Mouse (Mus musculus): ENCODE measurements around the gene Ptprn2. TPM values are rescaled to one million over a fixed set of nuclear protein-coding genes. Genes with fewer than 3 reads are reported as not detected.

Ptprn2 gene
- polyA plus RNA-seq, 1 experiment: not detected

DNA sequence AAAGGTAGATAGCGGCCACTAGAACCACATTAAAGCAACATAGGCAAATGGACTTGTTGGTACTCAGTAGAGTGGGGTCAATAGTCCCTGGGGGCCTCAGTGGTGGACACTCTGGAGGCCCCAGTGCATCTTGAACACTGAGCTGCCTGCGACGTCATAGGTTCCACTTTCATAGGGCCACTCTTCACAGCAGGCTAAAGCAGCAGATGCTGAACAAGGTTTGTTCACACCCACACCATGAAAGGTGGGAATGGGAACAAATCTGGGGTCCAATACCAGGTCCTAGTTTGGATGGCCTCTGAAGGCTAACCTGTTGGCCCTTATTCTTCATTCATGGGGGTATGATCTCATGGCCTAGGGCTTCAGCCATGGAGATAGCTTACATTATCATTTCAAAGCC, 641.6 kb downstream of the Ptprn2 start:
- Histone ChIP-seq H3K4me3 (ENCODE audit: insufficient read depth, low read length) (no peak overlapping the region), H3K27ac (ENCODE audit: insufficient read depth, low read depth, low read length) (no peak overlapping the region), H3K4me1 (ENCODE audit: control insufficient read depth, insufficient read depth, low read length) (no peaks in the 10 kb centered on the region)
- TF ChIP-seq CTCF (IDR thresholded peaks at IDR 0.05; ENCODE audit: low read depth, low read length) (no peak), POLR2A (IDR thresholded peaks at IDR 0.05; ENCODE audit: borderline replicate concordance, low read depth, low read length) (no peak)

DNA sequence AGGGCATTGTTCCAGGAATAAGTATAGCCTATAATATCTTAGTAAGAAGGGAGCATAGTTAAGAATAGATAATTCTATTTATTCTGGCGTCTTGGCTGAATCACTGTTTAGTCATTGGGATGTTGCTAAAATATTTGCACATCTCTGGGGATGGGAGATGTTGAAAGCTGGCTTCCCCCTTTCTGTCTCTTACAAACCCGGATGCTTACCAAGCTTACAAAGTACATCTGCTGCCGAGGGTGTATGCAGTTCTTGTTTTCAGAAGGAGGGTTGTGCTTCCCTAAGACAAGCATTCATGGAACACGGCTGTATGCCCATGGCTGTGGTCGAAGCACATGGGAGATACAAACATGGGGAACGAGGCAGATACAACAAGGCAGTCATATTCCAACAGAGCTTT, 642.0 kb downstream of the Ptprn2 start:
- H3K4me1 ChIP-seq (ENCODE audit: control insufficient read depth, insufficient read depth, low read length): no peaks in the 10 kb centered on the region
- no peak overlapping the region for H3K27ac ChIP-seq (ENCODE audit: insufficient read depth, low read depth, low read length)
- no peak overlapping the region for H3K4me3 ChIP-seq (ENCODE audit: insufficient read depth, low read length)
- TF ChIP-seq CTCF (IDR thresholded peaks at IDR 0.05; ENCODE audit: low read depth, low read length) (no peak), POLR2A (IDR thresholded peaks at IDR 0.05; ENCODE audit: borderline replicate concordance, low read depth, low read length) (no peak)

DNA sequence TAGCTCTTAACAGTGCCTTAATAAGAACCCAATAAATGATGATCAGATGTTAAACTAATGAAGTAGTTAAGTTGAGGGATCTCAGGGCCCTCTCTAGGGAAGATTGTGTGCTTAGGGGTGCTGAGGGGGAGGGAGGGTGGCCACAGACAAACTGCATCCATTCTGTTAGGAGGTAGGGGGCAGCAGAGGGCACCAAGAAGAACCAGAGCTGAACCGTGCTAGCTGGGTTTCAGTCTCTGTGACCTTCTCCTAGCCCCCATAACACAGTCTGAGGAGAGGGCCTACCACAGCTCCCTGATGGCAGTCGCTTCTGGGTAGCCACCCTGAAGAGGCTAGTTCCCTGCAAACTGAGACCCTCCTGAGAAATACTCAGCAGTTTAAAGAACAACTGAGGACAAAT, 646.6 kb downstream of the Ptprn2 start:
- no peak for TF ChIP-seq POLR2A (IDR thresholded peaks at IDR 0.05; ENCODE audit: borderline replicate concordance, low read depth, low read length)
- 0 out of 2 replicates have a peak, but pooled peaks have one; percentile 33 for TF ChIP-seq CTCF (IDR thresholded peaks at IDR 0.05; ENCODE audit: low read depth, low read length)
- Histone ChIP-seq H3K4me1 (ENCODE audit: control insufficient read depth, insufficient read depth, low read length) (no peaks in the 10 kb centered on the region), H3K4me3 (ENCODE audit: insufficient read depth, low read length) (no peak overlapping the region), H3K27ac (ENCODE audit: insufficient read depth, low read depth, low read length) (no peak overlapping the region)

DNA sequence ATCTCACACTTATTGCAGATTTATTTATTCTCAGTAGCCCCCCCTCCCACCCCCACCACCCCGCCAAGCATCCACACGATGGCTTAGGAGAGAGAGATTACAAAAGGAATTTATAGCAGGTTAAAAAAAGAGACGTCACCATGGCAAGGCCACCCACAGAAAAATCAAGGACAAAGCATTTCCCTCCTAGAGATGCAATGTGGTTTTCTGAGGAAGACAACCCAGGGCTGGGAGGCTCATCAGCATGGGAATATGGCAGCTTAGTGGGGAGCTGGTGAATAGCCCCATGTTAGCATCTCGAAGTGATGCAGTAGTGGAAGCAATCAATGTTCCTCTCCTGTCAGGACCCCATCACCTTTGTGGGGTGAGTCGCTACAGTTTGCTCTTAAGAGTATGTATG, 649.7 kb downstream of the Ptprn2 start:
- no peak for TF ChIP-seq POLR2A (IDR thresholded peaks at IDR 0.05; ENCODE audit: borderline replicate concordance, low read depth, low read length)
- no peak for TF ChIP-seq CTCF (IDR thresholded peaks at IDR 0.05; ENCODE audit: low read depth, low read length)
- Histone ChIP-seq H3K27ac (ENCODE audit: insufficient read depth, low read depth, low read length) (no peak overlapping the region), H3K4me1 (ENCODE audit: control insufficient read depth, insufficient read depth, low read length) (no peaks in the 10 kb centered on the region), H3K4me3 (ENCODE audit: insufficient read depth, low read length) (no peak overlapping the region)

DNA sequence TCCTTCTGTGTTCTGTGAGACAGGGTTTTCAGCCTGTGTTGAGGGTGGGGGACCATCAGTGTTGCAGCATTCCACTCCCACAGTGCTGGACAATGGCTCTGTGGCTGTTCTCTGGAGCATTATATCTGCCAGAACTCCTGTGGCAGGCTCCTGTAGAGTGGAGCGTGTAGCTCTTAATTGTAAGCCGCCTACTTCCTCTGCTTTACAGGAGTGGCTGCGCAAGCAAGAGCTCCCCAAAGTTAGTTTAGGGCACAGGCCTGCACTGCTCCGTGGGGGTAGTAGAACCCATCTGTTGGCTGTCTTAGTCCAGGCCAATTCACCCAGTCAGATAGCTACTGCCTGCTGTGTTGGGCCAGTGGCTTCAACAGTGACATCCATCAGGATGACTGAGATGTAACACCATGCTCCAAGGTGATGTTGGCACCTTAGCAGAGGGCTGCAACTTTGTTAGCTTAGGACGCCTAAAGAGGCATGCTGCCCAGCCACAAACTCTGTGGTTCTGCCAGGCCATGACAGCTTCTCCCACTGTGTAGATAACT, 651.0 kb downstream of the Ptprn2 start:
- H3K27ac ChIP-seq (ENCODE audit: insufficient read depth, low read depth, low read length): no peak overlapping the region
- H3K4me3 ChIP-seq (ENCODE audit: insufficient read depth, low read length): no peak overlapping the region
- no peak for TF ChIP-seq CTCF (IDR thresholded peaks at IDR 0.05; ENCODE audit: low read depth, low read length)
- no peak for TF ChIP-seq POLR2A (IDR thresholded peaks at IDR 0.05; ENCODE audit: borderline replicate concordance, low read depth, low read length)
- no peaks in the 10 kb centered on the region for H3K4me1 ChIP-seq (ENCODE audit: control insufficient read depth, insufficient read depth, low read length)

DNA sequence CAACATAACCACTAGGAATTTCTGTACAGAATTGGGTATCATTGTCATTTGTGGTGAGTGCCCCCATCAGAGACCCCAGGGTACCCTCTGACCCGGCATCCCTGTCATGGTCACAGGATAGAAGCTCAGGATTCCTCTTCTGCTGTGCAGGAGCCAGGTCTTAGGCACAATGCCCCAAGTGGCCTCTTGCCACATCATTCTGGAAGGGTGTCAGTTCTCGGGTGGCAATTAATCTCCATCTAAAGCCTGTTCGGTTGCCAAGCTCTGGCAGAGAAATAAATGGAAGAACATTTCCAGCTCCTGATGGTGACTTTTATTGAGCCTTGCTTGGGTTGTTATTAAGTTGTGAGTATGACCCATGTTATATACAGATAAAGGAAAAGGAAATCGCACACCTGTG, 655.4 kb downstream of the Ptprn2 start:
- TF ChIP-seq CTCF (IDR thresholded peaks at IDR 0.05; ENCODE audit: low read depth, low read length): no peak
- TF ChIP-seq POLR2A (IDR thresholded peaks at IDR 0.05; ENCODE audit: borderline replicate concordance, low read depth, low read length): no peak
- no peak overlapping the region for H3K27ac ChIP-seq (ENCODE audit: insufficient read depth, low read depth, low read length)
- no peaks in the 10 kb centered on the region for H3K4me1 ChIP-seq (ENCODE audit: control insufficient read depth, insufficient read depth, low read length)
- no peak overlapping the region for H3K4me3 ChIP-seq (ENCODE audit: insufficient read depth, low read length)

DNA sequence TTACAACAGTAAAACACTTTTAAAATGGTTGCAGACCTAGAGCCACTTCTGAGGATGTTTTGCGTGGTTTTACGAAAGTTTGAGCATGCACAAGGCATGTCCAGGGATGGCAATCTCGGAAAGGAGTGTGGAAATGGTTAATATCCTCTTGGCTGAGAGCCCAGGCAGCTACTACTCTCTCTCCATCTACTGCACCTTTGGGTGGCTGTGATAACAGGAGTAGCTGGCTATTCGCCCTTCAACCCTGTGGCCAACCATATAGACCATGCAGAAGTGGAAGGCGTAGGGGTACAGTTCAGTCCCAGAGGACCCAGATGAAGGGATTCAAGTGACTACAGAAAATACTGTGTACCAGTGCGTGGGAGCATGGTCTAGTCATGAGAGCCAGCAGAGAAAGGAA, 655.9 kb downstream of the Ptprn2 start:
- TF ChIP-seq POLR2A (IDR thresholded peaks at IDR 0.05; ENCODE audit: borderline replicate concordance, low read depth, low read length): no peak
- TF ChIP-seq CTCF (IDR thresholded peaks at IDR 0.05; ENCODE audit: low read depth, low read length): no peak
- Histone ChIP-seq H3K27ac (ENCODE audit: insufficient read depth, low read depth, low read length) (no peak overlapping the region), H3K4me1 (ENCODE audit: control insufficient read depth, insufficient read depth, low read length) (no peaks in the 10 kb centered on the region), H3K4me3 (ENCODE audit: insufficient read depth, low read length) (no peak overlapping the region)

DNA sequence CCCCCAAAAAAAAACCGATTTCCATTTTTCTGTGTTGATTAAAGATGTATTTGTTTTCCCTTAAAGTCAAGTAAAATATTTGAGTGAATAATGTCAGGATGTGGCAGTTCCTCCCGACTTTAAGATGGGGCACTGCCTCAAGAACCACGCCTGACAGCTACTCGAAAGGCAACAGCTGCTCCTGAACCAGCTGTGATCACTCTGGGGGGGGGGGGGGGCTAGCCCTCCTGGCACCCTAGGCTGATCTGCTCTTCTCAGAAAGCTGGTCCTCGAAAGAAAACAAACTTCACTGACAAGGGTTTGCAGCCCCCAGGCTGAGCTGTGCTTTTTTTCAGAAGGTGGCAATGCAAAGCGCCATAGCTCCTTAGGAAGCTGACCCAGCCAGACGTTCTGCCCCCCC, 663.7 kb downstream of the Ptprn2 start:
- TF ChIP-seq POLR2A (IDR thresholded peaks at IDR 0.05; ENCODE audit: borderline replicate concordance, low read depth, low read length) (no peak), CTCF (IDR thresholded peaks at IDR 0.05; ENCODE audit: low read depth, low read length) (no peak)
- Histone ChIP-seq H3K4me1 (ENCODE audit: control insufficient read depth, insufficient read depth, low read length) (no peaks in the 10 kb centered on the region), H3K27ac (ENCODE audit: insufficient read depth, low read depth, low read length) (no peak overlapping the region), H3K4me3 (ENCODE audit: insufficient read depth, low read length) (no peak overlapping the region)

DNA sequence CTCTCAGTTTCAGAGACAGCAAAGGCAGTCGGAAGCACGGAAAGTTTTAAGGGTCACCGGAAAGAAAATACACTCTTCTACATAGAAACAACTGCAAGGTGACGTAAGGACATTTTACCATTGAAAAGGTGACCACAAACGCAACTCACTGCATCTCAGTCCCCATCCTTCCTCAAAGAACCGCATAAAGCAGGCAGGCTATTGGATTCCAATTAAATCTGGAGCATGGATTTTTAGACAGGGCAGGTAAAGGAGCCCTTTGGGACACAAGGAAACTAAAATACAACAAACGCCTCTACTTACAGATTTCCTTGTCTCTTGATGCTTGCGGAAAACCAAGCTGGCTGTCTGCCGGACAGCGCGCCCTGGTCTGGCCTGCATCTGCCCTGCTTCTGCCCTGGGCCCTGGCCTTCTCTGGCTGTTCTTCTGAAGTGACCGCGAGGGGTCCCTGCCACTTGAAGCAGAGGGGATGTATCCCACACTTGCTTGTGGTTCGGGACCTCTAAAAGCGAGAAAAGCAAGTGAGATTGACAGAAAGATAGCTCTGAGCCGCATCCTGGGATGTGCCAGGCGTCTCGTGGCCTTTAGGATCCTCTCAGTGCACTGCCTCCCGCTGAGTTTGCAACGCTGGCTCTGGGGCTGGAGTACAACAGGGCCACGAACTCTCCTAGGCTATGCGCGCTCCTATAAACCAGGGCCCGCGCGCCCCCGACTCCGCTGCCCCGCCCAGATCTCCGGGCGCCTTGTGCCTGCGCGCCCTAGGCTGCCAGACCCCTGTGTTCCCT, 665.3 kb downstream of the Ptprn2 start:
- Histone ChIP-seq H3K4me1 (ENCODE audit: control insufficient read depth, insufficient read depth, low read length) (no peaks in the 10 kb centered on the region), H3K27ac (ENCODE audit: insufficient read depth, low read depth, low read length) (no peak overlapping the region), H3K4me3 (ENCODE audit: insufficient read depth, low read length) (no peak overlapping the region)
- TF ChIP-seq POLR2A (IDR thresholded peaks at IDR 0.05; ENCODE audit: borderline replicate concordance, low read depth, low read length): no peak
- TF ChIP-seq CTCF (IDR thresholded peaks at IDR 0.05; ENCODE audit: low read depth, low read length): no peak

DNA sequence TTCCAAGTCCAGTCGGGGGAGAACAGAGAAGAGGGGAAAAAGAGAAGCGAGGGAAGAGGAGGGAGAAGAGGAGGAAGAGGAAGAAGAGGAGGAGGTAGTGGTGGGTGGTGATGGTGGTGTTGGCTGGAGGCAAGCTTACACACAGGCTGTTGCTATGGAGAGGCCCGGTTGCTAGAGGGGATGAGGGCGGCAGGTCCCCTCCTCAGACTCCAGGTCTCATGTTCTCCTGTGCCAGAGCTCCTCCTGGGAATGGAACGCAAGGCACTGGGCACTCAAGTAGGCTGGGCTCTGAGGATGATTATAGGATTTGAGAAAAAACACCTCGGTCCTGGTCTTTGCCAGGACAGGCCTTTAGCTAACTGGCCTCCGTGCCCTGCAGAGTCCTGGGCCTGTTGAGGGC, 666.1 kb downstream of the Ptprn2 start:
- H3K27ac ChIP-seq (ENCODE audit: insufficient read depth, low read depth, low read length): no peak overlapping the region

More for the DNA sequence above, 666.1 kb downstream of the Ptprn2 start:
- no peak for TF ChIP-seq CTCF (IDR thresholded peaks at IDR 0.05; ENCODE audit: low read depth, low read length)
- TF ChIP-seq POLR2A (IDR thresholded peaks at IDR 0.05; ENCODE audit: borderline replicate concordance, low read depth, low read length): no peak
- Histone ChIP-seq H3K4me3 (ENCODE audit: insufficient read depth, low read length) (no peak overlapping the region), H3K4me1 (ENCODE audit: control insufficient read depth, insufficient read depth, low read length) (no peaks in the 10 kb centered on the region)

All from bone marrow macrophage, adult 2 months (primary cell).